Mouse (Mus musculus) liver, postnatal 0 days (tissue): ENCODE measurements around the gene 1700025G04Rik. TPM values are rescaled to one million over a fixed set of nuclear protein-coding genes. Genes with fewer than 3 reads are reported as not detected.

Experiments
- ATAC-seq: fragments of 200-750 bp; cut with Nextera tagmentation; 2 replicates; pipeline ENCODE4 v1.8.0; 2017; ENCODE audit warnings: mild to moderate bottlenecking, moderate library complexity
- DNase-seq: peaks from one replicate; pipeline ENCODE4 v3.0.0-alpha.2; 2016
- H3K27ac ChIP-seq: fragments of 300-500 bp; sonication (generic); 2 replicates; pipeline ENCODE4 v1.5.1; 2014; ENCODE audit warnings: antibody characterized with exemption, moderate library complexity, mild to moderate bottlenecking, low read depth
- H3K27me3 ChIP-seq: fragments of 300-500 bp; sonication (generic); 2 replicates; pipeline ENCODE4 v1.6.1; 2014; ENCODE audit warnings: low read length, control low read depth, mixed read lengths; ENCODE audit not compliant: insufficient read depth
- H3K36me3 ChIP-seq: fragments of 300-500 bp; sonication (generic); replicated peaks from 2 replicates; pipeline ENCODE4 v1.6.1; 2014; ENCODE audit warnings: mild to moderate bottlenecking, control low read depth, low read length, moderate library complexity, mixed read lengths; ENCODE audit not compliant: insufficient read depth
- H3K4me1 ChIP-seq: fragments of 300-500 bp; sonication (generic); 2 replicates; pipeline ENCODE4 v1.6.1; 2014; ENCODE audit warnings: antibody characterized with exemption, mild to moderate bottlenecking, control low read depth; ENCODE audit not compliant: insufficient read depth
- H3K4me2 ChIP-seq: fragments of 300-500 bp; sonication (generic); 2 replicates; pipeline ENCODE4 v1.6.1; 2014; ENCODE audit warnings: low read depth, mild to moderate bottlenecking, low read length, moderate library complexity, mixed read lengths
- H3K4me3 ChIP-seq: fragments of 300-500 bp; sonication (generic); 2 replicates; pipeline ENCODE4 v1.5.1; 2014; ENCODE audit warnings: low read depth, low read length
- H3K9ac ChIP-seq: fragments of 300-500 bp; sonication (generic); replicated peaks from 2 replicates; pipeline ENCODE4 v1.6.1; 2014; ENCODE audit warnings: mild to moderate bottlenecking, moderate library complexity
- H3K9me3 ChIP-seq: fragments of 300-500 bp; sonication (generic); 2 replicates; pipeline ENCODE4 v1.6.1; 2016; ENCODE audit warnings: mild to moderate bottlenecking, control low read depth, low read length, mixed read lengths
- CTCF ChIP-seq: sonication (generic); IDR thresholded peaks from 2 replicates; pipeline ENCODE4 v1.5.1; 2016; ENCODE audit warnings: antibody characterized with exemption, low read depth
- EP300 ChIP-seq: IDR thresholded peaks from 2 replicates; pipeline ENCODE4 v1.6.1; 2016; ENCODE audit warnings: antibody characterized with exemption, low read depth, mild to moderate bottlenecking
- WGBS: fragments of 180-500 bp; shearing (Covaris S2); extraction: QIAGEN DNeasy Blood & Tissue Kit; methylation state at CpG from one replicate; pipeline ENCODE4 v1.1.7; 2014; ENCODE audit not compliant: insufficient replicate concordance; 5-methylcytosine and 5-hydroxymethylcytosine counted together
- polyA plus RNA-seq: library from polyadenylated mRNA; unstranded; fragments of >200 nt; fragmentation: Nextera tagmentation; extraction: Ambion mirVana; gene quantifications from 2 replicates; pipeline ENCODE4 v1.2.1, GENCODE M21; 2015

Gene 1700025G04Rik
- polyA plus RNA-seq, 1 experiment from 2014 or later, result 3.0 TPM

- 73% methylated on average over 5 of the region's 5 CpGs for WGBS
- no peaks in the 10 kb centered on the region for H3K36me3 ChIP-seq
- no peaks in the 10 kb centered on the region for H3K9me3 ChIP-seq
- no peak overlapping the region for H3K9ac ChIP-seq
- H3K4me3 ChIP-seq, result no peak overlapping the region
- DNase-seq (no peak), ATAC-seq (no peak)
- H3K4me1 ChIP-seq, result peaks cover 11% of the 10 kb centered on the region
- peak overlapping the region; percentile 97; the same call in 1 of the 2 replicates for H3K4me2 ChIP-seq
- H3K27ac ChIP-seq, result no peak overlapping the region
- no peak for TF ChIP-seq CTCF
- no peak for TF ChIP-seq EP300
- peaks cover 14% of the 10 kb centered on the region for H3K27me3 ChIP-seq
Observed at GRCm38 (mm10) chr1:152088030-152088429, 1.9 kb downstream of the 1700025G04Rik start.

GRCm38 (mm10) chr1:152086951-152087350, 3.0 kb downstream of the 1700025G04Rik start:
- Histone ChIP-seq H3K9ac (no peak overlapping the region), H3K27me3 (peaks cover 12% of the 10 kb centered on the region), H3K9me3 (no peaks in the 10 kb centered on the region), H3K36me3 (no peaks in the 10 kb centered on the region), H3K4me1 (peaks cover 11% of the 10 kb centered on the region), H3K4me3 (no peak overlapping the region), H3K27ac (no peak overlapping the region), H3K4me2 (no peak overlapping the region)
- no peak for TF ChIP-seq EP300
- TF ChIP-seq CTCF, result no peak
- WGBS, result 77% methylated on average over 3 of the region's 3 CpGs
- ATAC-seq (no peak), DNase-seq (no peak)

DNA sequence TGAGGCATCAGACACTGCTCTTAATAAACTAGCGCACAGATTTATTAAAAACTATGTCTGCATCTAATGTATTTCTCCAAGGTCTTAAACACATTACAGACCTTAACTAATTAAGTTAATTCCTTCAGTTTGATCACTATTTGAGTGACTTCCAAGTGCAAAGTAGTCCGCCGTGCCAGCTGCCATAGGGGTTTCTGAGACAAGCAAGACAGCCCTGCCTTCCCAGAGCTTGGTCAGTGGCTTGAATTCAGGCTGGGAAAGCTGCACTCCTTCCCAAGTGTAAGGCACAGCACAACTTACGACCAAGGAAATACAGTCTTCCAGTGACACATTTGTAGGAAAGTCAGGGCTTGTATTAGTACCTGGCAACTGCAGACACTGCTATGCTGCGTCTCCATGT, 4.4 kb downstream of the 1700025G04Rik start:
- no peak overlapping the region for H3K4me2 ChIP-seq
- H3K36me3 ChIP-seq, result no peaks in the 10 kb centered on the region
- H3K27me3 ChIP-seq, result peaks cover 7% of the 10 kb centered on the region
- no peak for DNase-seq
- no peaks in the 10 kb centered on the region for H3K9me3 ChIP-seq
- no peak overlapping the region for H3K27ac ChIP-seq
- 86% methylated on average over 5 of the region's 5 CpGs for WGBS
- TF ChIP-seq CTCF (no peak), EP300 (no peak)
- no peak overlapping the region for H3K9ac ChIP-seq
- H3K4me3 ChIP-seq, result no peak overlapping the region
- ATAC-seq, result no peak
- peaks cover 8% of the 10 kb centered on the region for H3K4me1 ChIP-seq

DNA sequence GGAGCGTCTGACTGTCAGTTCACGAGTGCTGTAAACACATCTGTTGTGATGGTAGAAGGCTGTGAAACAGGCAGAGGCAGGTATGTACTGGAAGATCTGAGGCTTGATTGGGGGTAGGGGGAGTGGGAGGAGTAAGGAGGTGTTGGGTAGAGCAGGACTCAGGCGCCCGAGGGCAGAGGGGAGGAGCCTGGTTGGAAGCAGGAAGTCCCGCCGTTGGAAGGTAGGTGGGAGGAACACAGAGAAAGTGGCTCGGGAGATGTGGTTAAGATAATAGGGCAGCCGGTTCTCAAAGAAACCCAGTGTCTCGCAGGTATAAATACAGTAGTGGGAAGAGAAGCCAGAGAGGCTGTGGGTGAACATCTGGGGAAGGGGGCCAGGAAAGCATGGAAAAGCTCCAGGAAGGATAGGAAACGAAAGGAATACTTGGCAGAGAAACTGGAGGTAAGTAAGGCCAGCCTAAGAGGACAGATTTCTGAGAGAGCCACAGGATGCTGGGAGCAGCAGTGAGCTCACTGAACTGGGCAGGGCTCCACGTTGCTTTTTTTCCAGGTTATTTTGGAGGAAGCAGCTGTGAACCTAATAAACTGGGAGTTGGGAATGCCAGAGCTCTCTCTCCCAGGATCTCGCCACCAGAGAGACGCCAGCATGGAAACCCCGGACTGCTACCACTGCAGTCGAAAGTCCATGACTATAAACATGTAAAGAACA, 5.1 kb downstream of the 1700025G04Rik start:
- peak overlapping the region; percentile 64 for H3K4me2 ChIP-seq
- TF ChIP-seq CTCF, result no peak
- TF ChIP-seq EP300, result no peak
- H3K36me3 ChIP-seq, result no peaks in the 10 kb centered on the region
- ATAC-seq, result peak; percentile 43; the same call in 1 of the 2 replicates
- no peak overlapping the region for H3K27ac ChIP-seq
- no peak overlapping the region for H3K9ac ChIP-seq
- H3K4me1 ChIP-seq, result peaks cover 8% of the 10 kb centered on the region
- DNase-seq, result peak; percentile 25
- peak overlapping the region; percentile 36 for H3K4me3 ChIP-seq
- no peaks in the 10 kb centered on the region for H3K9me3 ChIP-seq
- WGBS, result 26% methylated on average over 15 of the region's 15 CpGs
- peaks cover 5% of the 10 kb centered on the region for H3K27me3 ChIP-seq

GRCm38 (mm10) chr1:152081954-152082711, 7.8 kb downstream of the 1700025G04Rik start:
- 76% methylated on average over 8 of the region's 8 CpGs for WGBS
- ATAC-seq, result no peak
- H3K9me3 ChIP-seq, result no peaks in the 10 kb centered on the region

DNA sequence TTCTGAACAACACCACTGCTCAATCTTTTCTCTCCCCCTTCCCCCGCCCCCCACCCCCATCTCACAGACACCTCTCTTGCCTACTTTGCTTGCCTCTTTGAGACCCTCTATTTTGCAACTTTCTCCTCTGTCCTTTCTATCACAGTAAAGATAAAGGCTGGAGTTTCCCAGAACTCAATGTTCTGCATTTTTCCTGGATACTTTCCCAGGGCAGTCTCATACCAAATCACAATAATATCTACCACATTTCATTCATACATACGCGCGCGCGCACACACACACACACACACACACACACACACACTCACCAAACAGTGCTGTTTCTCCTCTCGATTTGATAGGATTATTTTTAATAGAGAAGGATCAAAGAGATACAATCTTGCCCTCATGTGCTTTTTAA, 8.8 kb downstream of the 1700025G04Rik start:
- DNase-seq, result no peak

More at GRCm38 (mm10) chr1:152081954-152082711, 7.8 kb downstream of the 1700025G04Rik start:
- Histone ChIP-seq H3K27me3 (no peaks in the 10 kb centered on the region), H3K4me2 (no peak overlapping the region), H3K4me1 (peaks cover 4% of the 10 kb centered on the region; the same call in 1 of the 2 replicates), H3K9ac (no peak overlapping the region), H3K4me3 (no peak overlapping the region), H3K36me3 (no peaks in the 10 kb centered on the region), H3K27ac (no peak overlapping the region)
- no peak for DNase-seq
- no peak for TF ChIP-seq CTCF
- no peak for TF ChIP-seq EP300

More for the DNA sequence above, 8.8 kb downstream of the 1700025G04Rik start:
- Histone ChIP-seq H3K4me3 (no peak overlapping the region), H3K36me3 (no peaks in the 10 kb centered on the region), H3K4me1 (peaks cover 4% of the 10 kb centered on the region; the same call in 1 of the 2 replicates), H3K27me3 (no peaks in the 10 kb centered on the region), H3K9ac (no peak overlapping the region), H3K4me2 (no peak overlapping the region), H3K9me3 (no peaks in the 10 kb centered on the region), H3K27ac (no peak overlapping the region)
- ATAC-seq, result no peak
- WGBS, result 85% methylated on average over 7 of the region's 7 CpGs
- TF ChIP-seq CTCF (no peak), EP300 (no peak)
